Mouse (Mus musculus) cerebellum, postnatal 14 days (tissue): ENCODE measurements at regions not wholly inside any gene's neighbourhood (a gene's known extent, or its start where the extent isn't known, plus 50 kb on each side); places are given as distances from the start of the nearest gene placed in this dataset.

Experiments
- DNase-seq, 2 experiments: peaks; one replicate each; pipeline ENCODE4 v3.0.0; 2021; ENCODE audit warnings: mixed read lengths in 2 of 2

- no peak for DNase-seq
Measured at GRCm38 (mm10) chr7:133521936-133522335, 80.0 kb downstream of the Tex36 start.

GRCm38 (mm10) chr7:133518926-133519325 is 83.0 kb downstream of the Tex36 start:
- DNase-seq, result no peak

- DNase-seq, result peak in 1 of 2 experiments; percentile 43
Measured at GRCm38 (mm10) chr7:133517576-133517975, 84.4 kb downstream of the Tex36 start.

- DNase-seq, result no peak
Measured at GRCm38 (mm10) chr7:133510926-133511325, 91.0 kb downstream of the Tex36 start.

- DNase-seq, result no peak
Measured at GRCm38 (mm10) chr7:133509486-133509885, 92.5 kb downstream of the Tex36 start.

GRCm38 (mm10) chr7:133508370-133509012 is 93.5 kb downstream of the Tex36 start:
- DNase-seq, result no peak

GRCm38 (mm10) chr7:133505628-133506027 is 96.3 kb downstream of the Tex36 start:
- DNase-seq, result peak in 1 of 2 experiments; percentile 32

- no peak for DNase-seq
Measured at GRCm38 (mm10) chr7:133503946-133504345, 98.0 kb downstream of the Tex36 start.

GRCm38 (mm10) chr7:133502731-133503130 is 99.2 kb downstream of the Tex36 start:
- no peak for DNase-seq

- DNase-seq, result no peak
Measured at GRCm38 (mm10) chr7:133497551-133497950, 104.4 kb downstream of the Tex36 start.

- DNase-seq, result no peak
Measured at GRCm38 (mm10) chr7:133494982-133495550, 106.9 kb downstream of the Tex36 start.

- DNase-seq, result no peak
Measured at GRCm38 (mm10) chr7:133494256-133494981, 107.5 kb downstream of the Tex36 start.

- DNase-seq, result no peak
Measured at GRCm38 (mm10) chr7:133492626-133493025, 109.3 kb downstream of the Tex36 start.

GRCm38 (mm10) chr7:133487887-133488630 is 113.9 kb downstream of the Tex36 start:
- DNase-seq, result peak; percentile 39 to 63

- DNase-seq, result peak in 1 of 2 experiments; percentile 46
Measured at GRCm38 (mm10) chr7:133484430-133484841, 117.5 kb downstream of the Tex36 start.

GRCm38 (mm10) chr7:133481529-133481928 is 120.4 kb downstream of the Tex36 start:
- no peak for DNase-seq

GRCm38 (mm10) chr7:133479679-133480078 is 122.3 kb downstream of the Tex36 start:
- no peak for DNase-seq

GRCm38 (mm10) chr7:133477933-133478332 is 124.0 kb downstream of the Tex36 start:
- peak in 1 of 2 experiments; percentile 59 for DNase-seq

- no peak for DNase-seq
Measured at GRCm38 (mm10) chr7:133477221-133477620, 124.7 kb downstream of the Tex36 start.

GRCm38 (mm10) chr7:133471706-133472105 is 130.3 kb downstream of the Tex36 start:
- no peak for DNase-seq

GRCm38 (mm10) chr7:133470620-133470958 is 131.4 kb downstream of the Tex36 start:
- DNase-seq, result no peak

- no peak for DNase-seq
Measured at GRCm38 (mm10) chr7:133469952-133470619, 131.9 kb downstream of the Tex36 start.

GRCm38 (mm10) chr7:133469106-133469505 is 132.9 kb downstream of the Tex36 start:
- peak in 1 of 2 experiments; percentile 34 for DNase-seq
